Comparison of ENCODE assay signal across 8 mouse cellular contexts in the genomic region with DNA sequence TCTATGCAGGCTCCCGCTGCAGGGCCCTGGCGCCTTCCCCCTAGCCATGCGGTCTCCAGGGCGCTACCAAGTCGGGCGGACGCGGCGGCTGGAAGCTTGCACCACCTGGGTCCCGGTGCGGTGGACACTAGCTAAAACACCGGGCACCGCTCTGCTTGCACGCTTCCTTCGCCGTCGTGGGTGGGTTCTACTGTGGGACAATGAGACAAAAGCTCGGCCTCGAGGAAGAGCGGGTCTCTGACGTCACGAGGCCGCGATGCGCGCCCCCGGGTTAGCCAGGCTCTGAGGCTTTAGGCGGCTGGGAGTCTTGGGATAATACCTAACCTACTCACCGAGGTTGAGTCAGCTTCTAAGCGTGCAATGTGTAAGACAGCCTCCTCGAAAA. TPM values are rescaled to one million over a fixed set of nuclear protein-coding genes. Genes with fewer than 3 reads are reported as not detected.
A peak's percentile ranks its signal among the peaks of the same experiment; 100 is the strongest.
DNase-seq lines count a peak whose midpoint lies in the region; ATAC-seq and TF ChIP-seq lines count a peak whose summit lies in the region.

No protein-coding gene starts in this region.

- H3K4me2 ChIP-seq in embryonic facial prominence, embryonic 13.5 days: peak overlapping the region; percentile 84
- H3K4me2 ChIP-seq in neural tube, embryonic 15.5 days: peak overlapping the region; percentile 91

- H3K4me3 ChIP-seq in C2C12 (ENCODE audit: insufficient read depth, poor library complexity, severe bottlenecking): peak overlapping the region; percentile 96
- peak overlapping the region; percentile 86 for H3K4me3 ChIP-seq in embryonic facial prominence, embryonic 13.5 days
- peak overlapping the region; percentile 99 for H3K4me3 ChIP-seq in layer of hippocampus, adult 2 months
- H3K4me3 ChIP-seq in neural tube, embryonic 15.5 days (replicated peaks): peak overlapping the region; percentile 86

- no peaks in the 10 kb centered on the region for H3K36me3 ChIP-seq in C2C12 (ENCODE audit: control insufficient read depth, insufficient read depth)
- H3K36me3 ChIP-seq in embryonic facial prominence, embryonic 13.5 days: no peaks in the 10 kb centered on the region
- H3K36me3 ChIP-seq in neural tube, embryonic 15.5 days: no peaks in the 10 kb centered on the region

- H3ac ChIP-seq in C2C12 (ENCODE audit: control insufficient read depth, insufficient read length, low read depth): peak overlapping the region; percentile 83

- H3K27ac ChIP-seq in embryonic facial prominence, embryonic 13.5 days: peak overlapping the region; percentile 99
- peak overlapping the region; percentile 99 for H3K27ac ChIP-seq in layer of hippocampus, adult 2 months
- H3K27ac ChIP-seq in neural tube, embryonic 15.5 days (replicated peaks): peak overlapping the region; percentile 99

- no peaks in the 10 kb centered on the region for H3K27me3 ChIP-seq in C2C12 (ENCODE audit: control insufficient read depth, insufficient read depth, insufficient read length)
- H3K27me3 ChIP-seq in embryonic facial prominence, embryonic 13.5 days: no peaks in the 10 kb centered on the region
- no peaks in the 10 kb centered on the region for H3K27me3 ChIP-seq in neural tube, embryonic 15.5 days (replicated peaks)

- peaks cover 44% of the 10 kb centered on the region for H3K79me2 ChIP-seq in C2C12 (ENCODE audit: control insufficient read depth, insufficient read depth)

- H3K4me1 ChIP-seq in embryonic facial prominence, embryonic 13.5 days: peaks cover 14% of the 10 kb centered on the region
- H3K4me1 ChIP-seq in neural tube, embryonic 15.5 days: peaks cover 27% of the 10 kb centered on the region

- H3K9me3 ChIP-seq in embryonic facial prominence, embryonic 13.5 days: no peaks in the 10 kb centered on the region
- H3K9me3 ChIP-seq in neural tube, embryonic 15.5 days (replicated peaks): no peaks in the 10 kb centered on the region

- intact Hi-C loops in heart, postnatal 10 days (cut with DNase I): loop anchor here (2.0 to 10.0 kb wide), 2 partner anchors 51 to 139 kb away; a partner anchor contains a TSS

- H3K9ac ChIP-seq in embryonic facial prominence, embryonic 13.5 days: peak overlapping the region; percentile 95
- H3K9ac ChIP-seq in neural tube, embryonic 15.5 days (replicated peaks): peak overlapping the region; percentile 99

- H3K79me3 ChIP-seq in C2C12 (ENCODE audit: low read depth): peaks cover 42% of the 10 kb centered on the region

- under 1% methylated on average over 31 of the region's 31 CpGs for WGBS in embryonic facial prominence, embryonic 13.5 days
- under 1% methylated on average over 28 of the region's 31 CpGs for WGBS in neural tube, embryonic 15.5 days

- peak; percentile 77 for DNase-seq in adrenal gland, postnatal 14 days
- DNase-seq in heart, postnatal 10 days: peak; percentile 70 to 80
- peak; percentile 32 to 58 for DNase-seq in layer of hippocampus, adult 2 months (ENCODE audit: low spot score in 2 of 2)
- peak; percentile 61 to 65 for DNase-seq in lung, adult 18-20 months
- peak; percentile 62 to 70 for DNase-seq in thymus, postnatal 10 days (ENCODE audit: low spot score in 2 of 2)

- ATAC-seq in embryonic facial prominence, embryonic 13.5 days (ENCODE audit: insufficient number of reproducible peaks, insufficient read depth, low FRiP score, low TSS enrichment, low read depth): peak; percentile 79
- peak; percentile 83 for ATAC-seq in neural tube, embryonic 15.5 days (ENCODE audit: low FRiP score)

- TF ChIP-seq CTCF in C2C12 (IDR thresholded peaks at IDR 0.05; ENCODE audit: control insufficient read depth, insufficient read depth, insufficient read length): no peak
- TF ChIP-seq CTCF in layer of hippocampus, adult 2 months (conservative IDR thresholded peaks at IDR 0.05): no peak

TF ChIP-seq in C2C12, 6 proteins besides CTCF, POLR2A, EP300 and RAD21:
- no peak for TF ChIP-seq MYOG (IDR thresholded peaks at IDR 0.05; ENCODE audit: control insufficient read depth, extremely low read depth, insufficient read length)
- TF ChIP-seq MAX (IDR thresholded peaks at IDR 0.05): peak; percentile 10

RNA-seq across cellular contexts. Expression of a gene that starts 0.6 kb away (rescaled TPM):
- polyA plus RNA-seq in C2C12 (2012; fragmentation: generic; extraction: Trizol): 12.7 TPM
- 42.5 and 44.5 TPM in 2 replicates for total RNA-seq in adrenal gland, postnatal 14 days (2021)
- 78.7 and 81.7 TPM in 2 replicates for polyA plus RNA-seq in embryonic facial prominence, embryonic 13.5 days (2015; fragmentation: Nextera tagmentation; extraction: Ambion mirVana)
- 10 to 100 TPM; 28.4 to 28.5 TPM for total RNA-seq in heart, postnatal 10 days (2021)
- 10 to 100 TPM; 34.6 to 40.0 TPM for total RNA-seq in layer of hippocampus, adult 2 months (2021)
- 42.4 and 45.8 TPM in 2 replicates for polyA plus RNA-seq in neural tube, embryonic 15.5 days (2015; fragmentation: Nextera tagmentation; extraction: Ambion mirVana)

RNA-seq across cellular contexts. Expression of a gene that starts 16.0 kb away (rescaled TPM):
- 0.20 TPM for polyA plus RNA-seq in C2C12 (2012; fragmentation: generic; extraction: Trizol)
- total RNA-seq in adrenal gland, postnatal 14 days (2021): 2.8 and 3.1 TPM in 2 replicates
- 4.8 and 5.0 TPM in 2 replicates for polyA plus RNA-seq in embryonic facial prominence, embryonic 13.5 days (2015; fragmentation: Nextera tagmentation; extraction: Ambion mirVana)
- total RNA-seq in heart, postnatal 10 days (2021): 1 to 10 TPM; 1.1 to 2.0 TPM
- 1 to 10 TPM; 1.3 to 2.6 TPM for total RNA-seq in layer of hippocampus, adult 2 months (2021)
- 2.3 and 2.6 TPM in 2 replicates for polyA plus RNA-seq in neural tube, embryonic 15.5 days (2015; fragmentation: Nextera tagmentation; extraction: Ambion mirVana)

RNA-seq across cellular contexts. Expression of a gene that starts 51.0 kb away (rescaled TPM):
- 15.7 TPM for polyA plus RNA-seq in C2C12 (2012; fragmentation: generic; extraction: Trizol)
- total RNA-seq in adrenal gland, postnatal 14 days (2021): 9.2 and 9.4 TPM in 2 replicates
- 46.1 and 48.7 TPM in 2 replicates for polyA plus RNA-seq in embryonic facial prominence, embryonic 13.5 days (2015; fragmentation: Nextera tagmentation; extraction: Ambion mirVana)
- total RNA-seq in heart, postnatal 10 days (2021): 1 to 10 TPM; 8.3 to 9.1 TPM
- total RNA-seq in layer of hippocampus, adult 2 months (2021): under 1 TPM; 0.49 to 0.90 TPM
- polyA plus RNA-seq in neural tube, embryonic 15.5 days (2015; fragmentation: Nextera tagmentation; extraction: Ambion mirVana): 5.9 and 15.7 TPM in 2 replicates

Comparison
In these comparisons a context has a peak if more than half of its experiments do, and no peak if none do; other contexts are left out.
1. Peak in every context shown above with its lines: DNase-seq, ATAC-seq, H3K4me3 ChIP-seq and H3K27ac ChIP-seq.